Mouse (Mus musculus) bone marrow, adult 2 months (tissue): Measurements from ENCODE around the gene B3galt6. TPM values are rescaled to one million over a fixed set of nuclear protein-coding genes. Genes with fewer than 3 reads are reported as not detected.

Experiments
- H3K27ac ChIP-seq: fragments of 200-500 bp; 2 replicates; pipeline ENCODE4 v1.5.1; 2012; ENCODE audit warnings: low read depth, mild to moderate bottlenecking, control low read depth, inconsistent platforms, low read length; ENCODE audit not compliant: control insufficient read depth, poor library complexity, insufficient read depth
- H3K4me1 ChIP-seq: fragments of 200-500 bp; 2 replicates; pipeline ENCODE4 v1.6.1; 2011; ENCODE audit warnings: low read length; ENCODE audit not compliant: control insufficient read depth, insufficient read depth
- H3K4me3 ChIP-seq: fragments of 200-500 bp; replicated peaks from 2 replicates; pipeline ENCODE3; 2011; ENCODE audit warnings: mild to moderate bottlenecking, low read depth, low read length, control low read depth; ENCODE audit not compliant: control insufficient read depth
- CTCF ChIP-seq: fragments of 200-500 bp; IDR thresholded peaks from 2 replicates; pipeline ENCODE4 v1.5.1; 2011; ENCODE audit warnings: low read length, control low read depth; ENCODE audit not compliant: control insufficient read depth, insufficient read depth
- POLR2A ChIP-seq: fragments of 200-500 bp; IDR thresholded peaks from 2 replicates; pipeline ENCODE4 v1.6.1; 2011; ENCODE audit warnings: low read depth, mild to moderate bottlenecking, control low read depth, low read length, borderline replicate concordance; ENCODE audit not compliant: control insufficient read depth
- WGBS: fragments of 180-500 bp; shearing (Covaris S2); methylation state at CpG from one replicate; pipeline ENCODE4 v1.1.7; 2018; 5-methylcytosine and 5-hydroxymethylcytosine counted together
- polyA plus RNA-seq: library from polyadenylated mRNA; stranded (reverse); fragments of >200 nt; gene quantifications from 2 replicates; pipeline ENCODE4 v1.2.4, GENCODE M21; 2011; ENCODE audit warnings: low replicate concordance; ENCODE audit not compliant: missing spikeins, insufficient read depth, insufficient read length

B3galt6 gene
- 1.8 and 2.0 TPM in 2 replicates for polyA plus RNA-seq

GRCm38 (mm10) chr4:155992241-155992905 lies at the start of gene B3galt6, which contains the start of gene Sdf4:
TSS of gene B3galt6 (minus strand) at chr4:155992649.
TSS of gene Sdf4 (plus strand) at chr4:155992872.
- Histone ChIP-seq H3K27ac (peak within 1 kb of the TSS; percentile 100), H3K4me3 (peak within 1 kb of the TSS; percentile 99), H3K4me1 (peaks cover 8% of the 10 kb centered on the region)
- TF ChIP-seq CTCF: peak; percentile 73
- TF ChIP-seq POLR2A: peak; percentile 64; the same call in 1 of the 2 replicates
- WGBS: under 1% methylated on average over 99 of the region's 99 CpGs

GRCm38 (mm10) chr4:156034901-156035300 lies 42.5 kb upstream of the B3galt6 start:
- Histone ChIP-seq H3K4me1 (peaks cover 9% of the 10 kb centered on the region), H3K27ac (no peak overlapping the region), H3K4me3 (no peak overlapping the region)
- WGBS: 6% methylated on average over 25 of the region's 25 CpGs
- no peak for TF ChIP-seq POLR2A
- no peak for TF ChIP-seq CTCF

GRCm38 (mm10) chr4:156034301-156034700 lies 41.9 kb upstream of the B3galt6 start:
- WGBS: 80% methylated on average over 4 of the region's 4 CpGs
- Histone ChIP-seq H3K27ac (no peak overlapping the region), H3K4me1 (peaks cover 9% of the 10 kb centered on the region), H3K4me3 (no peak overlapping the region)
- TF ChIP-seq POLR2A (no peak), CTCF (no peak)

- 23% methylated on average over 6 of the region's 6 CpGs for WGBS
- TF ChIP-seq CTCF: peak; percentile 83
- TF ChIP-seq POLR2A: no peak
- Histone ChIP-seq H3K4me3 (no peak overlapping the region), H3K27ac (peak overlapping the region; percentile 48; the same call in 1 of the 2 replicates), H3K4me1 (peaks cover 9% of the 10 kb centered on the region)
These were observed 41.1 kb upstream of the B3galt6 start for GRCm38 (mm10) chr4:156033476-156034119.

DNA sequence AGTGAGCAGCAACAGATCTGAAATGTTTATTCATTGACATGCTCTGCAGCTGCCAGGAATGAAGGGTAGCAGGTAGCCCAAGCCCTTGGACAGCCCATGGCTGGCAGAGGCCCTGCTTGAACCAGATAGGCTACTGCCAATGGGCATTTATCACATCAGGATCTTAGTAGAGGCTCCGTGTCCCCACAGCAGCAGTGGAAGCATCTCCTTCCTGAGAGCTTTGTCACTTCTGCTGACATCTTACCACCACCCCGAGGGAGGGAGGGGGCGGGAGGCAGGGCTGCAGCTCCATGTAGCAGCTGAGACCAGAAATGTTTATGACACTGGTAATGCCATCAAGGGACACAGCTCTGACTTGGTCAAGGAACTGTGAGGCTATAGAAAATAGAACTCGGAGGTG lies 40.4 kb upstream of the B3galt6 start:
- no peak overlapping the region for H3K4me3 ChIP-seq
- H3K4me1 ChIP-seq: peaks cover 9% of the 10 kb centered on the region
- peak overlapping the region; percentile 37; the same call in 1 of the 2 replicates for H3K27ac ChIP-seq
- TF ChIP-seq POLR2A: no peak
- TF ChIP-seq CTCF: no peak
- 27% methylated on average over 4 of the region's 4 CpGs for WGBS

- TF ChIP-seq POLR2A (no peak), CTCF (no peak)
- H3K4me1 ChIP-seq: peaks cover 9% of the 10 kb centered on the region
- 5% methylated on average over 24 of the region's 24 CpGs for WGBS
- peak overlapping the region; percentile 34 for H3K4me3 ChIP-seq
- H3K27ac ChIP-seq: peak overlapping the region; percentile 28
These were observed 39.3 kb upstream of the B3galt6 start for GRCm38 (mm10) chr4:156031593-156032391.

GRCm38 (mm10) chr4:156031255-156031592 lies 38.8 kb upstream of the B3galt6 start:
- TF ChIP-seq CTCF (no peak), POLR2A (no peak)
- WGBS: 36% methylated on average over 7 of the region's 7 CpGs
- peaks cover 11% of the 10 kb centered on the region for H3K4me1 ChIP-seq
- peak overlapping the region; percentile 34 for H3K4me3 ChIP-seq
- H3K27ac ChIP-seq: peak overlapping the region; percentile 28

DNA sequence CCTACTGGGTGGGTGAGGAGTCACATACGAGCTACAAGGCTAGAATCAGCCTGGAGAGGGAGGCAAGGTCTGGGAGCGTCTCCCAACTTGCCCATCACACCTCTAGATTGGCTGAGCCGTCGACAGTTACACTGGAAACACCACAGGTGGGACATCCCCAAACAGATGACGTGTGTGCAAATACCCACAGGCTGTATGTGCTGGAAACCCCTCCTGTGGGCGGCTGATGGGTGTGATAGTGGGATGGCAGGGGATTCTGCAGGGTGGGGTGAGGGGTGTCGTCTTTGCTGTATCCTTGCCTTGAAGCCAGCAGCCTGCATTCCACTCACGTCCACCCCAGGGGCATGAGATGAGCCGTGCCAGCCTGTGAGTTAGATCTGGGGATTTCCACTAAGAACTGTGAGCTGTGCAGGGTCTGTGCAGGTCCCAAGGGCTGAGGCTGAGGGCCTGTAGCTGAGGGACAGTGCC lies 38.2 kb upstream of the B3galt6 start:
- peak overlapping the region; percentile 11; the same call in 1 of the 2 replicates for H3K27ac ChIP-seq
- TF ChIP-seq POLR2A (no peak), CTCF (no peak)

More for the DNA sequence above, 38.2 kb upstream of the B3galt6 start:
- 71% methylated on average over 9 of the region's 9 CpGs for WGBS
- Histone ChIP-seq H3K4me3 (no peak overlapping the region), H3K4me1 (peaks cover 12% of the 10 kb centered on the region)
